Mouse (Mus musculus): ENCODE results near the gene Mymx. TPM values are rescaled to one million over a fixed set of nuclear protein-coding genes. Genes with fewer than 3 reads are reported as not detected.
"Not testable (repeated sequence)": the region's sequence is repeated elsewhere in the genome, so short reads cannot be mapped to it uniquely, and the experiment has no call there.

Gene Mymx
- polyA plus RNA-seq (2017; shearing (Covaris generic)): not detected

DNA sequence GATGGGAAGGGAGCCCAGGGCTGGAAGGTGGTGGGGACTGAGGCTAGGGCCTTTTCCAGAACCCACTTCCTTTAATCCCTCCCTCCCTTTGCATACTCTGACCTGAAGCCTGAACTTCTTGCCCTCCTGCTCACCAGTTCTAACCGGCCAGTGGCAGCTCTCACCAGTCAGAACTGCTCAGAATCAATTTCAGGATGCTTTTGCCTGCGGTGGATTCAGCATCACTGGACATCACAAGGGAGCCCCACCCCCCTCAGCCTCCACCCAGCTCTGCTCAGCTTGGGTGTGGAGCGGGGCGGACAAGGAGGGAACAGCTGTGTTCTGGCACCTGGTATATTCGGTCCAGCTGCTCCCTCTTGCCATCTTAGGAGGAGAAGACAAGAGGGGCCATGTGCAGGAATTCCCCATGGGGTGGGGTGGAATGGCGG, at the start of gene Mymx:
TSS of gene Mymx (minus strand) at position 226 of the 428 bp plus-strand sequence.
- no peak for ATAC-seq

DNA sequence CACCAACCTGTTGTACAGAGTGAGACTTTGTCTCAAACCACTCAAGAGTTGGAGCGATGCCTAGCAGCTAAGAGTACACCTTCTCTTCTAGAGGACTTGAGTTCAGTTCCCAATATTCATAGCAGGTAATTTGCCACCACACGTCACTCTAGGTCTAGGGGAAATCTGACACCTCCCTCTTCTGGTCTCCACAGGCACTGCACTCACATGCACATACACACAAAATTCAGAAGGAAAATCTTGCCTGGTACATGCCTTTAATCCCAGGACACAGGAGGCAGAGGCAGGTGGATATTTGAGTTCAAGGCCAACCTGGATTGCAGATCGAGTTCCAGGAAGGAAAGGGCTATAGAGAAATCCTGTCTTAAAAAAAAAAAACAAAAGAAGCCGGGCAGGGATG, 42.3 kb upstream of the Mymx start:
- no peak for ATAC-seq

DNA sequence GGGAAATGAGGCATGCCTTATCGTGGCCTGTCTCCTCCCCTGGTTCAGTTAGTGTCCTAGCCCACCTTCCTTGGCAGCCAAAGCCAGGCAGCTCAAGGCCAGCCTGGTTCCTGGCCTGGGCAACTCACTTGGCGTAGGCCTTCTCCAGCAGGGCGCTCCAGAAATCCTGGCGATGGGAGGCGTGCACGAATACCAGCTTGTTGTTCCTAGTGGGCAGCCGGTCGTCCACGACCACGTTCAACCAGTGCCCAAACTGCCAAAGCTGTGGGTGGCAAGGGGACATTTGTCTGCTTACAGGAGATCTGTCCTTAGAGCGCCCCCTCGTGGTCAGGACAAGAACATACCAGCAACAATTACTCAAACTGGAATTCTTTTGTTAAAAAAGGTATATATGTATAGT, 40.8 kb upstream of the Mymx start:
- no peak for ATAC-seq

DNA sequence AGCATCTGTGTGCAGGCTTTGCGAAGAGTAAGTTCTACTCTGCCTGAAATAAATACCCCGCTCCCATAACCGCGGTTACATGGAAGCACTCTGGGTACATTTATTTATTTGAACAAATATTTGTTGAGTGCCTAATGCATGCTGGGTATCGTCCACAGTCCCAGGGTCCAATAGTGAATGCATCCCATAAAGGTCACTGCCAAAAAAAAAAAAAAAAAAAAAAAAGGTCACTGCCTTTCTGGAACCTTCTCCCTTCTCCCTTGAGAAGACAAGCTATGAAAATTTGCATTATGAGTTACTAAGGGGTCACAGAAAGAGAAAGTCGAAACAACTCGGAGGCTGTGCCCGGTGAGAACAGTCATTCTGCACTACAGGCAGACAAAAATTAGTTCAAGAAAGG, 40.1 kb upstream of the Mymx start:
- no peak for ATAC-seq

DNA sequence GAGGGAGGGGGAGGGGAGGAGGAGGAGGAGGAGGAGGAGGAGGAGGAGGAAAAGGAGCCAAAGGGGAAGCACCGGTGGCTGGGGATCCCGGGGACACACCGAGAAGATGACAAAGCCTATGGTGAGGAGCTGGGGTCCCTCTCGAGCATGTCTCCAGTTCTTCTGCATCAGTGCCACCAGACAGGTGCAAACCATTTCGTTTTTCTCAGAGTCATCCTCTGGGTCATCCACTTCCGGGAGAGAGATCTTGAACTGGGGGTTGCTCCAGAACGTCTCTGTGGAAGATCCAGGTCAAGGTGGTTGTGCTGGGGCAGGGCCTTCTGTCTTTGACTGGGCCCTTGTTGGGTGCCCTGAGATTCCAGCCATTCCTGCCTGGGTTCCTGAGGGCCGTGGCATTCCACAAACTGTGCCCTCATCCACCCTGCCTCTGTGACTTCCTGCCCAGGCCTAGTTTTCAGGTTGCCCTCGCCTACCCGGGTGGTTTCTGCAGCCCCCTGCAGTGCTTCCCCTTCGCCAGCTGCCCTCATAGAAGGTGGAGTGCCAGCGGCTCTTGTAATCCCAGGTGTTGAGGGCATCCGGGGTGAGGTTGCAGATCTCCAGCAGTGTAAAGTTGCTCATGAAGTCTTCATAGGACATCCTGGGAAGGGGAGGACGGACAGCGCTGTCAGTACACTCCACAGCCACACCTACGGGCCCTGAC, 36.8 kb upstream of the Mymx start:
- no peak for ATAC-seq

DNA sequence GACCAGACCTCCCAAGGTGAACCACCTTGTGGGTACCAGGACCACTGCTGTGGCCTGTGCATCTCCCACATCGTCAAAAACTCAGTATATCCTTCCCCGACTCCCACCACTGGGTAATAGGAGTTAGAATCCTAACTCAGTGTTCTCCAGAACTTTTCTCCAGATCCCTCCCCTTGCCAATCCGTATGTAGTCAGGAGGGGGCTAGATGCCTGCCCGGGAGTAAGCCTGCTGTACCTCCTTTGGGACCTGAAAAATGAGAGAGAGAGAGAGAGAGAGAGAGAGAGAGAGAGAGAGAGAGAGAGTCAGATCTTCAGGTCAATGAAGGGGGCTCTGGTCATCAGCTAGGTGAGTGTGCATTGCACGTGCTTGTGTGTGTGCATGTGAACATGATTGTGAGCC, 32.1 kb upstream of the Mymx start:
- no peak for ATAC-seq

DNA sequence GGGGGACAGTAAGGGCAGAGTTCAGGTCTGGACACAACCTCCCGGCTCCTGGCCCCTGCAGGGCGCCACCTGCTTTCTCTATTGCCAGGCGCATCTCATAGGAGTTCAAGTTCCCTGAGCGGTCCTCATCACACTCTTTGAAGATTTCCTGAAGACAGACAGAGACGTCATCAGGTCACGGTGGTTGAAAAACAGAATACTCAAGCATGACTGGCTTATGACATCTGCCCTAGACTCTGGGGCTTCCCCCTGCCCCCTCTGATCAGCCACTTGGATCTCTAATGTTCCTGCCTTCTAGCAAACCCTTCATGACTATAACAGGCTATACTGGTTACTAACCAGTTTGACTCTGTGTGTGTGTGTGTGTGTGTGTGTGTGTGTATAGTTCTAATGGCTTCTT, 30.0 kb upstream of the Mymx start:
- peak; percentile 88 for ATAC-seq

DNA sequence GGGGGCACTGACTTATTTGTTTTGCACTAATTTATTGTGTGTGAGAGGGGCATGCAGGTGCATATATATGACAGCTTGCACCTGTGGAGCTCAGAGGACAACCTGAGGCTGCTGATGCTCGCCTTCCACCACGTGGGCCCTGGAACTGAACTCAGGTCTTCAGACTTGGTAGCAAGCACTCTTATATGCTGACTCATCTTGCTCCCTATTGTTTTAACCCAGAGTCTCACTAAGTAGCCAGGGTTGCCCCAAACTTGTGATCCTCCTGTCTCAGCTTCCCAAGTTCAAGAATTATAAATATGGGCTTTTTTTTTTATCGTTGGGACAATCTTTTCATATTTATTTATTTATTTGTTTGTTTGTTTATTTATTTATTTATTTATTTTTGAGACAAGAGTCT, 29.1 kb upstream of the Mymx start:
- no peak for ATAC-seq

DNA sequence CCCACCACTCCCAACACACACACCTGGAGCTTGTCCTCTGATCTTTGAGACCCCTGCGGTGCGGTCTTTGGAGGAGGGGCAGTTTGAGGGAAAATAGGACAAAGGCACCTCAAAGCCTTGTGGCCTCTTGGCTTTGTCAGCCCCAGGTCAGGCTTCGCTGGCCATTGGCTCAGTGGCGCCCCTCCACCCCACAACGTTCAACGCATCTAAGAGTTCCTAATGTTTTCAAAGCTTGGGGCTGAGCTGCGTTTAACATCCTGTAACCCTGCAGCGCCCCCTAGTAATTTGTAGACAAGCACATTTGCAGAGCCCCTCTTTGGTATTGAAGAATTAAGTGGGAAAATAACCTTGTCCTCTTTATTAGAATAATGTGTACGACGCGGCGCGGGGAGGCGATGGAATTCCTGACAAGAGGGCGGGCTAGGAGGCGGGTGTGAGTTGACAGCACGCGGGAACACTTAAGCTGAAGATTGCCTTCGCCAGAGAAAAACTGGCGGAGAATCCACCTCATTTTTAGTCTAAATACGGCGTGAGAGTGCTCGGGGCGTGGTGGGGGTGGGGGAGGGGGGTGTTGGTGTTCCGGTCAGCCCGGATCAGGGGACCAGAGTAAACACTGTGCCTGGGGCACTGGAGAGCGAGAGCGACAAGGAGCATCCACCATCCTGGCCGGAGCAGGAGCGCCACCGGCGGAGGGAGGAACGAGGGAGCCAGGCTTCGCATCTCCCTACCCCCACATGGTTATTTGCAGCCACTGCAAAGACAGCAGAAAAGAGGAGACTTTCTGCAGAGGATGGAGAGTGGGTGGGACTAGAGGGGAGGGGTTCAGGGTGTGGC, 28.2 kb upstream of the Mymx start:
- ATAC-seq: no peak

DNA sequence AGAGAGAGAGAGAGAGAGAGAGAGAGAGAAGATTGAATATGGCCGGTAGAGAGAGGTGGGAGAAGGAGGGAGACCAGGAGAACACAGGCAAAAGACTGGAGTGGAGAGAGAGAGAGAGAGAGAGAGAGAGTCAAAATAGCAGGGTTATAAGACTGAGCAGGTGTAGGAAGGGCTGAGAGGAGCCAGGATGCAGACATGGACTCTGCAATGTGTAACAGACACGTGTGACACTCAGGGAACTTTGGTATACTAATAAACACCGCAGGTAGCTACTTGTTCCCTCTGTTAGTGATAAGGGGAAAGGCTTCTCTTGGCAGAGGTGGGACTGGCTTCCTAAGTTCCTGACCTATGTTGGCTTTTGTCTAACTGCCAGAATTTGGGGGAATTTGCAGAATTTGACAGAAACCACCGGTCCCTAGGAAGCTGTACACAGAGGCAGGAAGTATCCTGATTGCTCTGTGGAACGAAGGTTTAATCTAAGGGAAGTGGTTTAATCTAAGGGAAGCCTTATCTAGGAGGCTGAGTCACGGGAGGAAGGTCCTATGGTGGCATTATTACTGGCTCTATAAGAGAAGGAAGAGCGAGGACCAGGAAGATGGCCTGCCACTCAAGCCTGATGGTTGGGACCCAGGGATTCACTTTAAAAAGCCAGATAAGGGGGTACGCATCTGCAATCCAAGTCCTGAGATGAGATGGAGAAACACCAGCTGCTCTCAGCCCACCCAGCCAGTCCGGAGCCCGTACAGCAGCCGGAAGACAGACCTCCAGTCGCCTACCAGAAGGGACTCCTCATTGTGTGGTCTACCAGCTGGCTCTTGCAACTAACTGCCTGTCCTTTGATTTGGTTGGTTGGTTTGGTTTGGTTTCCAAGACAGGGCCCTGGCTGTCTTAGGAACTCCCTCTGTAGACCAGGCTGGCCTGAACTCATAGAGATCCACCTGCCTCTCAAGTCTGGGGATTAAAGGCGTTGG, 27.3 kb upstream of the Mymx start:
- ATAC-seq: no peak

DNA sequence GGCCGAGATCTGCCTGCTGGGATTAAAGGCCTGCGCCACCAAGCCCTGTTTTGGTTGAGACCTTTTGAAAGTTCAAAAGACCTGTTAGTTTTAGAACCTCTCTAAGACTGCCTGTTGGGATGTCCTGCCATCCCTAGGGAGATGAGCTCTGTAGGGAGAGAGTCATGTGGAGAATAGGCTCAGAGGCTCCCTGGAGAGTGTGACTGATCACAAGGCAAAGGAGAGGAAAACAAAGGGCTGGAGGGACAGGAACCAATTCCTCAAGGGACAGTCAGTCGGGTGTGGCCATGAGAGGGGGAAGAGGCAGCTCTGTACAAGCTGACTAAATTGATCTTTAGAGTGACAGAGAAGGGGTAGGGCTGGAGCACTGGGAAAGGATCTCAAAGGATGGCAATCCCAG, 26.3 kb upstream of the Mymx start:
- ATAC-seq: no peak

DNA sequence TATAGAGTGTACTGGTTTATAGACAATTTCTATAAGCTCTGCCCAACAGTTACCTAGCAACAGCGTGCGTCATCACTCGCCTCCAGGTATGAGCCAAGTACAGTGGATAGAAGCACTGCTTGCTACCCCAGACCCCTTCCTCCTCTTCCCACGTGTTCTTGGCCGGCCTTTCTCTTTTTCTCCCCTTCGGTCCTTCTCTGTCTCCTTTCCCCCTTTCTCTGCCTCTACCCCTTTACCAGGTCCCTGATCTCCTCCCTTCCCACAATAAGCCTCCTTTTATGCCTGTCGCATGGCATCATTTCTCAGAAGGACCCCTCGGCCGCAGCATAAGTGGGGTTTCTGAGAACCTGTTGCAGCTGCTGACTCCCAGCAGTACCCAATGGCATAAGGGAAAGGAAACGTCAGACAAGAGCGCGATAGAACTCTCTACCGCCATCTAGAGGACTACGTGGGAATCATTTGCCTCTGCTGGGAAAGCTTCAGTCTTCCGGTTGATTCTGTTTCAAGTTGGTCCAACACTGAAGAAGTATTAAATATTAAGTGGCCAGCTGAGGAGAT, 24.8 kb upstream of the Mymx start:
- peak; percentile 95 for ATAC-seq

DNA sequence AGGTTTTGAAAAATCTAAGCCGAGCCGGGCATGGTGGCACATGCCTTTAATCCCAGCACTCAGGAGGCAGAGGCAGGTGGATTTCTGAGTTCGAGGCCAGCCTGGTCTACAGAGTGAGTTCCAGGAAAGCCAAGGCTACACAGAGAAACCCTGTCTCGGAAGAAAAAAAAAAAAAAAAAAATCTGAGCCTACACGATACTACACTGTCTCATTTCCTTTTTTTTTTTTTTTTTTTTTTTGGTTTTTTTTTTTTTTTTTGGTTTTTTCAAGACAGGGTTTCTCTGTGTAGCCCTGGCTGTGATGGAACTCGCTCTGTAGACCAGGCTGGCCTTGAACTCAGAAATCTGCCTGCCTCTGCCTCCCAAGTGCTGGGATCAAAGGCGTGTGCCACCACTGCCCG, 21.5 kb upstream of the Mymx start:
- ATAC-seq: not testable (repeated sequence)

DNA sequence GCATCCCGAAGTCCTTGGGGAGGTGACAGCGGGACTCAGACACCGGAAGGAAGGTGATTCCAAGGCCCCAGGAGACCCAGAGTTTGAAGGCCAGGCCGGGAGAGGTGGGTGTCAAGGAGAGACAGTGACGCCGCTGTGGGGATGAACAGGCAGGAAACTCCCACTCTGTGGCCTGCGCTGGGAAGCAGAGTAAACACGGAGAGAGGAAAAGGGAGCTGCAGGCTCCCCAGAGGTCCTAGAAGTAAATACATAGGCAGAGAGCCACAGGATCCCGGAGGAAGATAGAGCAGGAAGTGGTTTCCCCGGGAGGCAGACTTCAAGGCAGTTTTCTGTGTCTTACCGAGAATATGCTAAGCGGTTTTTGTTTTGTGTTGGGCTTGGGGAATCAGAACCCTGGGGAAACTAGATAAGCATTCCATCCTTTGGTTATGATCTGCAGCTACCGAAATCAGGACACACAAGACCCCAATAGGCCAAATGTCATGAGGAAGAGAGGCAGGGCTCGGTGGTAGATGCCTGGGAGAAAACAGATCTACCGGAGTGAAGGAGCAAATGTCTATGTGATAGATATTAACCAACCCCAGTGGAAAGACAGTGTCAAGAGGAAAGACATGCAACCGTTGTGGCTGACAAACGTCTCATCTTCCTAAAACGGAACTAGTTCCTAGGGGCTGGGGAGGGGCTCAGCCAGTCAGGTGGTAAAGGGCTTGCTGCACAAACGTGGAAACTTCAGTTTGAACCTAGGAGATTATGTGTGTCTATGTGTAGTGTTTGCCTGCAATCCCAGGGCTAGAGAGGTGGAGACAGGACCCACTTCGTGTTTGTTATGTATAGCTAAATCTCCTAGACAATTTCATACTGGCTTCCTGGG, 17.7 kb upstream of the Mymx start:
- peak; percentile 62 for ATAC-seq

DNA sequence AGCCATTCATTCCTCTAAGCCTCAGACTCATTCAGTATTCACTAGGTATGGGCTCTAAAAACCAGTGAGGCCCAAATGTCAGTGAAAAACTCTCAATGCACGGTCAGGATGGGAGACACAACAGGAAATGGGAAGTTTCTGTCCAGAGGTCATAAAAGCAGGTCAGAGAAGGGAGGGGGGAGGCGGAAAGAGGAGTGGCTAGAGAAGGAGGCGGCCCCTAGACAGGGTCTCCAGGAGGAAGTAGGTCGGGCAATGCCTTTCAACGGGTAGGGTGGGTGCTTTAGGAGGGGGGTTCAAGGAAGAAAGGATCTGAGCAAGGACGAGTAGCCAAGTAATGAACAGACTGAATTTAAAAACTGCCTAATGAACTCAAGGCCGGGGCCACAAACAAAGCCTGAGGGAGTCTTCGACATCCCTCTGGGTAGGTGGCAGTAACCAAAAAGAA, 17.1 kb upstream of the Mymx start:
- peak; percentile 12 for ATAC-seq

DNA sequence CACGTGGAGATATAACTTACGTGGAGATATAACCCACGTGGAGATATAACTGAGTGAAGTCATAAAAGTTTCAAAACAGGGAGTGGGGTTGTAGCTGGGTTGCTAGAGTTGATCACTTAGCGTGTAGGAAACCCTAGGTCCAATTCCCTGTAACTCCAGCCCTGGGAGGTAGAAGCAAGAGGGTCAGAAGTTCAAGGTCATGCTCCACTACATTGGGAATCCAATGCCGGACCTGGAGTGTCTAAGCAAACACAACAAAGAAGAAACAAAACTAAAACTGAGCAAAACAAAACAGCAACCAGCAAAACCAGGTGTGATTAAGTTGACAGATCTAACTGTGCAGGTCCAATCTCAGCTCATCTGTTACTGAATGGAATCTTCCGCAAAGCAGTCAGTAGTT, 15.8 kb upstream of the Mymx start:
- no peak for ATAC-seq

DNA sequence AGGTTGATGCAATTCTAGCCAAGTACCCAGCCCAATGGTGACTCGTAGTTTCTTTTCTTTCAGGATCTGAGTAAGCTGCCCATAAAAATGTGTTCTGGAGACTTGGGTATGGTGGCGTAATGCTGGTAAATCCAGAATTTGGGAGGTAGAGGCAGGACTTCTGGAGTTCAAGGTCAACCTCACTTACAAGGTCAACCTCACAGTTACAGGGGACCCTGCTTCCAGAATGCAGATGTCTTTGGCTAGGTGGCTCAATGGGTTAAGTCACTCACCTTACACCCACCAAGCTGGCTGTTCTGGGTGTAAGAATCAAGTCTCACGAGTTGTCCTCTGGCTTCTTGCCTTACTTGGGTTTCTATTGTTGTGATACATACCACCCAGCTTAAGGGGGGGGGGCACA, 14.8 kb upstream of the Mymx start:
- ATAC-seq: no peak

DNA sequence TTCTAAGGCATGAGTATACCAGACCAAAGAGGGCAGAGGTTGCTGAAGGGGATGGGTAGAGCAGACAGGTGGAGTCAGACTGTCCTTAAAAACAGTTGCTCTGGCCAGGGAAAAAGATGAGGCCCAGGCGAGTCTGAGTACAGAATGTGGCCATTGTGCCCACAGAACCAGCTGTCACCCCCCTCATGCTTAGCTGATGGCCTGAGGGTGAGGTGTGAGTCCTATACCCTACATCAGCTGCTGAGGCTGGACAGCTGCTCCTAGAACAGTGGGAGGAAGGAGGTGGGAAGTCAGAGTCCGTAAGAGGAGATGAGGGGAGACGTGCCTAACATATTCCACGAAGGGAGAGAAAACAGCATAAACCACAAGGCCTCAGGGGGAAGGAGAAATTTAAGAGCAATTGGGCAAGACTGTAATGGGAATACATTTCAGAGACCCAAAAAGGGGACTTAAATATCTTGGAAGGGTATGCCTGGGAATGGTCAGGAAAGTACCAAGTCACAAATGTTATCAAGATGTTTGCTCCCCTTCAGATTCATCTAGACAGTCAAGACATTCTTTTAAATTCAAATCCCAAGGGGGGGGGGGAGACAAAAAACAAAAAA, 14.2 kb upstream of the Mymx start:
- no peak for ATAC-seq

DNA sequence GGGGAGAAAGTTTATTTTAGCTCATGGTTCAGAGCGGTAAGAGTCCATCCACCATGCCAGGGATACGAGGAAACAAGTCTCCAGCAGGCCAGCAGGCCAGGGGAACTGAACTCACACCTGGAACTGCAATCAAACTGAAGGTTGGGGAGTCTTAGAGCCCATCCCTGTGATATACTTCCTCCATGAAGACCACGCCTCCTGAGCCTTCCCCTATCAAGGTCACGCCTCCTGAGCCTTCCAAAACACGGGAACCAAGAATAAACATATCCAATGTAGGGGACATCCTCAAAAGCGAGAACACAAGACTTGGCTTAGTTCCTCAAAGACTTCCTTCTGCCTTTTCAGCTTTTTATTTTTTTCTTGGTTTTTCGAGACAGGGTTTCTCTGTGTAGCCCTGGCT, 11.0 kb upstream of the Mymx start:
- ATAC-seq: no peak

DNA sequence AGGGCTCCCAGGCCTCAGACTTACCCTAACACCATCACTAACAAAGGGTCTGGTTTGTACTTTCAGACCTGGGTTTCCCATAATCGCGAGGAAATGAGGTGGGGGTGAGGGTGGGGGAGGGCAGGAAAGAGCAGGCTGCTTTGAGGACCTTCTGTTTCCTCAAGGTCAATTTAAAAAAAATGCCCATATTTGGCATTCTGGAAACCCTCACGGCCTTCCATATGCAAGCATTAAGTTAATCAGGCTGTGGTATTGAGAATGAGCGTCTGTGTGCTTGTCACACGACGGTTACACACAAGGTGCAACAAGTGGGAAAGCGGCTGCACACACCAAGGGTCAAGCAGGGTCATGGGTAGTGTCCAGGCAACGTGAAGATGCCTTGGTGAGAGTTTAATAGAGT, 10.1 kb upstream of the Mymx start:
- no peak for ATAC-seq

Measured in inflammation-experienced regulatory T-cells, adult 6 months (primary cell).